ENCODE assay signal across 7 mouse cellular contexts in the genomic region with DNA sequence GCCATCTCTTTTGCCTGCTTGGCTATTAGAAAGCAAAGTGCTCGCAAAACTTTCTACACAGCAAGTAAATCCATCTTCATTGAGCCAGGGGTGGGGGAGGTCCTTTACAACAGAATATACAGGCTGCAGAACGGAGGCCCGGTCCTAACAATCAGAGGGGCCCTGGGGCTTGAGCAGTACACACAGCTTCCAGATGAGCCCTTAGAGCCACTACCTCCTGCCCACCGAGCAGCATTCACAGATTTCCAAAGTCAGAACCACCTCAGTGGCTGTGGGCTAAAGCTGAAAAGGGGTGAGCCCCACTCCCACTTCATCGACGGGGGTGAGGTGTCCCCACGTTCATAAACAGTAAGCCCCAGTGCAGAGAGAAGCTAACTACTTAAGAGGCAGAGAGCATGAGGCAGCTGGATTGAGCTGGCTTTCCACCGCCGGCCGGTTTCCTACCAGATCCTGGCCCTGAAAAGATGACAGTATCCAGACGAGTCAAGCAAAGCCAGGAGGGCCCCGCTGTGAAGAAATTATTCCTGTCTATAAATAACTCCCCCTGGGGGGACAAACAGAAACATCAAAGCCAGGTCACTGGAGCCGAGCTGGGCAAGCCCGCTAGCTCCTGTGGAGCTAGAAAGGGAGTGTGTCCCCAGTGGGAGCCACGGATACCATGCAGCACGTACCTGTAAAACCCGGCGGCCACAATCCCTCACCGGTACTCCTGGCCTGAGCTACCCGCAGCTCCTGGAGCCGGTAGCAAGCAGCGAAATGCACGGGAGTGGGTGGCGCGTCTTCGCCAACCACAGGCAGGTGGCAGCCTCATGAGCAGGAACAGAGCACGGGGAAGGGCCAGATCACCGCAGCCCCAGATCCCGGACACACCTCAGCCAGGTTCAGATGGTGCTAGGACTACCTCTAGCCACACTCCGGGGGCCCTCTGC. TPM values are rescaled to one million over a fixed set of nuclear protein-coding genes. Genes with fewer than 3 reads are reported as not detected.
A peak's percentile ranks its signal among the peaks of the same experiment; 100 is the strongest.
DNase-seq lines count a peak whose midpoint lies in the region; ATAC-seq and TF ChIP-seq lines count a peak whose summit lies in the region.

No protein-coding gene starts in this region.

- H3K4me3 ChIP-seq in cerebellum, adult 2 months (replicated peaks; ENCODE audit: insufficient read depth, low read depth, low read length): peak overlapping the region; percentile 75
- peak overlapping the region; percentile 25 for H3K4me3 ChIP-seq in hindbrain, postnatal 0 days (ENCODE audit: low read length)

- WGBS in cerebellum, adult 2 months: 2% methylated on average over 30 of the region's 30 CpGs
- 5% methylated on average over 30 of the region's 30 CpGs for WGBS in hindbrain, postnatal 0 days

- no peaks in the 10 kb centered on the region for H3K27me3 ChIP-seq in cerebellum, adult 2 months (ENCODE audit: control insufficient read depth, insufficient read depth, low read length)
- no peaks in the 10 kb centered on the region for H3K27me3 ChIP-seq in hindbrain, postnatal 0 days (ENCODE audit: insufficient read depth, low read length)

- intact Hi-C loops in left cerebral cortex, postnatal 4 days (cut with DNase I): no loop called here

- peak; percentile 80 for TF ChIP-seq POLR2A in cerebellum, adult 2 months (IDR thresholded peaks at IDR 0.05; ENCODE audit: borderline replicate concordance, insufficient read depth, low read length)

- no peaks in the 10 kb centered on the region for H3K9me3 ChIP-seq in hindbrain, postnatal 0 days (ENCODE audit: low read length)

- H3K9ac ChIP-seq in hindbrain, postnatal 0 days (replicated peaks; ENCODE audit: low read length): peak overlapping the region; percentile 48

- TF ChIP-seq CTCF in cerebellum, adult 2 months (IDR thresholded peaks at IDR 0.05; ENCODE audit: borderline replicate concordance, insufficient read depth, low read depth, low read length): peak; percentile 46; the same call in 1 of the 2 replicates
- peak; percentile 53 for TF ChIP-seq CTCF in hindbrain, postnatal 0 days (IDR thresholded peaks at IDR 0.05; ENCODE audit: low read depth)

- H3K4me1 ChIP-seq in cerebellum, adult 2 months (ENCODE audit: control insufficient read depth, insufficient read depth, low read length): peaks cover 13% of the 10 kb centered on the region
- peaks cover 3% of the 10 kb centered on the region; the same call in 1 of the 2 replicates for H3K4me1 ChIP-seq in hindbrain, postnatal 0 days (ENCODE audit: insufficient read depth, low read length)

- H3K4me2 ChIP-seq in hindbrain, postnatal 0 days (ENCODE audit: low read depth, low read length): peak overlapping the region; percentile 58

- peak; percentile 82 for ATAC-seq in hindbrain, postnatal 0 days
- peak; percentile 73 for ATAC-seq in megakaryocyte progenitor cell, adult 5-6 weeks (replicated peaks; ENCODE audit: poor library complexity)

- H3K27ac ChIP-seq in cerebellum, adult 2 months (ENCODE audit: insufficient read depth, low read length): peak overlapping the region; percentile 97
- H3K27ac ChIP-seq in hindbrain, postnatal 0 days: peak overlapping the region; percentile 74

- no peaks in the 10 kb centered on the region for H3K36me3 ChIP-seq in hindbrain, postnatal 0 days (ENCODE audit: insufficient read depth, low read length)

- DNase-seq in T-cell, adult 2 months (ENCODE audit: low spot score): peak; percentile 24
- peak; percentile 87 to 88 for DNase-seq in cerebellum, adult 2 months
- DNase-seq in forelimb bud, embryonic 11.5 days (ENCODE audit: low read depth, low spot score): peak; percentile 65
- peak; percentile 64 for DNase-seq in hindbrain, postnatal 0 days (ENCODE audit: low spot score)
- peak; percentile 27 for DNase-seq in left cerebral cortex, postnatal 4 days
- peak; percentile 41 for DNase-seq in skeletal muscle tissue, adult 2 months (ENCODE audit: low read depth, low spot score)

RNA-seq across cellular contexts. Expression of gene Hlcs, which starts 10.8 kb away (rescaled TPM):
- polyA plus RNA-seq in cerebellum, adult 2 months (2012; rRNA removed): 17.5 and 19.3 TPM in 2 replicates
- total RNA-seq in hindbrain, postnatal 0 days (2014; rRNA removed): 8.1 and 9.4 TPM in 2 replicates
- polyA plus RNA-seq in hindbrain, postnatal 0 days (2015; fragmentation: Nextera tagmentation; extraction: Ambion mirVana): 7.3 TPM in 2 replicates
- total RNA-seq in left cerebral cortex, postnatal 4 days (2021): 10 to 100 TPM; 11.7 to 11.8 TPM
- 8.2 and 9.8 TPM in 2 replicates for total RNA-seq in megakaryocyte progenitor cell, adult 5-6 weeks (2015)
- 4.3 and 6.0 TPM in 2 replicates for total RNA-seq in megakaryocyte progenitor cell, adult 5-6 weeks (2017)

RNA-seq across cellular contexts. Expression of gene Ripply3, which starts 25.7 kb away (rescaled TPM):
- 0.46 TPM in 2 replicates for polyA plus RNA-seq in cerebellum, adult 2 months (2012; rRNA removed)
- total RNA-seq in hindbrain, postnatal 0 days (2014; rRNA removed): 0.68 and 2.2 TPM in 2 replicates
- polyA plus RNA-seq in hindbrain, postnatal 0 days (2015; fragmentation: Nextera tagmentation; extraction: Ambion mirVana): 0.91 and 1.0 TPM in 2 replicates
- total RNA-seq in left cerebral cortex, postnatal 4 days (2021): under 1 TPM; 0.32 to 0.60 TPM
- total RNA-seq in megakaryocyte progenitor cell, adult 5-6 weeks (2015): 0.67 TPM in 1 of 2 replicates, not detected in the other
- not detected in 2 replicates for total RNA-seq in megakaryocyte progenitor cell, adult 5-6 weeks (2017)

Comparison
In these comparisons a context has a peak if more than half of its experiments do, and no peak if none do; other contexts are left out.
1. Peak in every context shown above with its lines: DNase-seq, ATAC-seq, H3K4me3 ChIP-seq and H3K27ac ChIP-seq.
2. DNase-seq: peak in every context shown above with its lines; median percentile 88 in cerebellum, adult 2 months; 65 in forelimb bud, embryonic 11.5 days; 64 in hindbrain, postnatal 0 days; 41 in skeletal muscle tissue, adult 2 months; 27 in left cerebral cortex, postnatal 4 days; 24 in T-cell, adult 2 months.